Mouse (Mus musculus): ENCODE data around the gene Lix1l. TPM values are rescaled to one million over a fixed set of nuclear protein-coding genes. Genes with fewer than 3 reads are reported as not detected.
A peak's percentile ranks its signal among the peaks of the same experiment; 100 is the strongest.
"Not testable (repeated sequence)": the region's sequence is repeated elsewhere in the genome, so short reads cannot be mapped to it uniquely, and the experiment has no call there.

Lix1l gene
- total RNA-seq, 2 experiments from 2014 or later = 5.5 to 6.3 TPM

DNA sequence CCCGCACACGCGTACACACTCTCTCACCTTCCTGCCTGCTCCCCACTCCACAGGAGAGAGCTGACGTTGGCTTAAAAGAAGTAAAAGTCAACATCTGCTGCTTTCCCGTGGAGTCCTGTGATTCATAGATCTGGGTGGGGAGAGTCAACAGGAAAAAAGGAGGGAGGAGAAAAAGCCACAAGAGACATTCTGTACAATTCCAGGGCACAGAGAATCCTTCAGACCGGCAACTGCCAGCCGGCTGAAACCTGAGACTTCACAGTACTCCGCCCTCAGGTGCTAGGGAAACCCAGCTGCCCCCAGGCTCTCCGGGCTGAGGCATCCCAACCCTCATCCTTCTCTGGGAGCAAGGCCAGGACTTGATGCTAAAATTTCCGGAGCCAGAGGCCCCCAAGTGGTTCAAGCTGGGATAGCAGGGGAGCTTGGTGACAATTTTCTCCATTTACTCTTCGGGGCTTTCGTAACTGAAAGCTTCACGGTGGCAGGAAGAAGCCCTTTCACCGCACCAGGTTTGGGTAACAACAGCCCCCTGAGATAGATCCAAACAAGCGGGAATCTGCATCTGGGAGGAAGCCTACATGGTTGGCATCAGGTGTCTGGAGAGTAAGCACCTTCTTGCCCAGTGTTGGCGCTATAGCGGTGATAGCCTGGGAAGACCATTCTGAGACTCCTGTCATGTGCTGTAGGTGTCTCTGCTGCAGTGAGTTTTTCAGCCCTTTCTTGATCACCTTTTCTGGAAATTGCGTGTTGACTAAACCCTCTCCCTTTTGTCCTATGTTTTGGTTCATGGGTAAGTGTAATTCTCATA lies 62.7 kb downstream of the Lix1l start:
- peak; percentile 80 to 85 for DNase-seq
- intact Hi-C loops (cut with DNase I) = no loop called here

DNA sequence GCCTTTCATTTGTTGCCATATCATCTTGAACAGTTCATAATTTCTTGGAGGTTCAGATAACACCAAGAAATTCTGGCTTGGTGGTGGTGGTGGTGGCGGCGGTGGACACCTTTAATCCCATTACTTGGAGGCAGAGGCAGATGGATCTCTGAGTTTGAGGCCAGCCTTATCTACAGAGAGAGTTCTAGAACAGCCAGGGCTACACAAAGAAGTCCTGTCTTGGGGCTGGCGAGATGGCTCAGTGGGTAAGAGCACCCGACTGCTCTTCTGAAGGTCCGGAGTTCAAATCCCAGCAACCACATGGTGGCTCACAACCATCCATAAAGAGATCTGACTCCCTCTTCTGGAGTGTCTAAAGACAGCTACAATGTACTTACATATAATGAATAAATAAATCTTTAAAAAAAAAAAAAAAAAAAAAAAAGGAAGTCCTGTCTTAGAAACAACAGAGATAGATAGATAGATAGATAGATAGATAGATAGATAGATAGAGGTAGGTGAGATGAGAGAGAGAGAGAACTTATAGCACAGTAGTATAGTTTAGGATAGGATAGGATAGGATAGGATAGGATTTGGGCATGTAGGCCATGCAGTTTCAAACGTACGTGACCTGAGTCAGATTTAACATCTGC lies 64.9 kb downstream of the Lix1l start:
- DNase-seq; intact Hi-C loops (cut with DNase I): not testable (repeated sequence)

DNA sequence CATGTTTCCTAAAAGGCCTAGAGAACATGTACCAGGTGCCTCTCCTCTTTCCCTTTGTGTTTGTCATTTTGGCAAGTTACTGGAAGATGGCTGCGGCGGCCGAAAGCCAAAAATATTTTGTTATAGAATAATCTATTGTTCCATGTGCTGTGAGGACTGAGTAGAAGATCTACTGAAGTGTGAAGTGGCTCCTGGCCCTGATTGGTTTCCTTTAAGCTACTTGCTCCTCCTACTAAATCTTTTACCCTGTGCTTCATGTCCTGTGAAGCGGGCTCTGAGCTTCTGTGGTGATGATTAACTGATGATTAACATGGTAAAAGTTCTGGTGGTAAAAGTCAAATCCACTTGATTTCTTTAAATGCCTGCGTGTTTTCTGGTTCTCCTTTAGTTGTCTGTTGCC lies 66.0 kb downstream of the Lix1l start:
- intact Hi-C loops (cut with DNase I) = no loop called here
- DNase-seq = no peak

DNA sequence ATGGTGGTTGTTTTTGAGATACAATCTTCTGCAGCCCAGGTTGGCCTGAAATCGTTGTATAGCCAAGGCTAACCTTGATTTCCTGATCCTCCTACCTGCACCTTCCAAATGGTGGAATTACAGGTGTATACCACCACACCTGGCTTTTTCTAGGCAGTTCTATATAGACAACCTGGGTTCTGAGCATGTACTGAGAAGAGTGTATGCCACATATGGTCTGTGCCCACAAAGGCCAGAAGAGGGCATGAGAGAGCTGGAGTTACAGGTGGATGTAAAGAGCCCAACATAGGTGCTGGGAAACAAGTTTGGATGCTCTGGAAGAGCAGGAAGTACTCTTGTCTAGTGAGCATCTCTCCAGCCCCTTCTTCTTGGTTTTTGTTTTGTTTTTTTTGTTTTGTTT lies 66.4 kb downstream of the Lix1l start:
- intact Hi-C loops (cut with DNase I) = no loop called here

DNA sequence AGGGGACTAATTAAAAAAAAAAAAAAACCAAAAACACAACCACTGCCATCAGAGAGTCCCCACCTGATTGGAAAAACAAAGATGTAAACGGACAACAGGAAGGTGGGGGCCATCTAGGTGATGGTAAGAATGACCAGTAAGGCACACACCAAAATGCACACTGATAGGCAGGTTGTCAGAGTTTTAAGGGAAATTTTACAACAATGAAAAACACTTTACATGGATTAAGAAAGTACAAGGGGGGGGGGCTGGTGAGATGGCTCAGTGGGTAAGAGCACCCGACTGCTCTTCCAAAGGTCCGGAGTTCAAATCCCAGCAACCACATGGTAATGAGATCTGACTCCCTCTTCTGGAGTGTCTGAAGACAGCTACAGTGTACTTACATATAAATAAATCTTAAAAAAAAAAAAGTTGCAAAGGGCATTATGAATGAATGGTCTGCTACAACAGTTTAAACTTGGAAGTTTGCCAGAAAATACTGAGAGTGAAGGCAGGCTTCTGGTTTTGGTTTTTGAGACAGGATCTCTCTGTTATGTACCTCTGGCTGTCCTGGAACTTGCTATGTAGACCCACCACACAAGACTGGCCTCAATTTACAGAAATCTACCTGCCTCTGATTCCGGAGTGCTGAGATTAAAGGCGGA lies 67.6 kb downstream of the Lix1l start:
- DNase-seq = no peak
- intact Hi-C loops (cut with DNase I) = no loop called here

More for the DNA sequence above, 66.4 kb downstream of the Lix1l start:
- no peak for DNase-seq

DNA sequence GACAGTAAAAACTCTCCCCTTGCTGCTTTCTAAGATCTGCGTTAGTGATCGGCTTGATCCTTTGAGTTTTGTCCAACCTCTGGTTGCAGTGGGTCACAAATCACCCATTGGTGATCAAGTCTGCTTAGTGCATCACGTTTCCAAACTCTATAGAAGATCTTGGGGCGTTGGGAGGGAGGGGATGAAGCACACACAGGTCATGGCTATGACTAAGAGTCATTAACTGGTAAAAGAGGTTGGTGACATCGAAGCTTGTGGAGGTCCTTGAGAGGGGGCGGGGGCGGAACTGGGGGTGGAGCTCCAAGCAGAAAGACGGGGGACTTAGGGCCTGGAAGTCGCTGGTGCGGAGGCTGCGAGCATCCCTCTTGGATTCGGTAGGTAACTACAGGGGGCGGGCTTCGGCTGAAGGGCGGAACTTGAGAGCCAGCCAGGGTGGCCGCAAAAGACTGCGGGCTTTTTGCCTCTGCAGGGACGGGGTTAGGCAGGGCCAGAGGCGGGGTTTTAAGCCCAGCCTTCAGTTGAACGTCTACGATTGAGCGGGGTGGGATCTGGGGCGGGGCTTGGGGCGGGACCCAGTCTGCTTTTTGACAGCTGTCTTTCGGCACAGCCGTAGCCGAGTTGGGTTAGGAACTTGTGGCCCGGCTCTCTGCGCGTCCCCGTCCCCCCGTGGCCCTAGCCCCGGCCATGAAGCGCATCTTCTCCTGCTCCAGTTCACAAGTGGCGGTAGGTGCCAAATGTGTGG lies 68.9 kb downstream of the Lix1l start, which contains the start of gene Ankrd35:
TSS of gene Ankrd35 (plus strand) at position 405 of the 742 bp plus-strand sequence.
- DNase-seq = peak; percentile 68 to 73
- intact Hi-C loops (cut with DNase I) = no loop called here

DNA sequence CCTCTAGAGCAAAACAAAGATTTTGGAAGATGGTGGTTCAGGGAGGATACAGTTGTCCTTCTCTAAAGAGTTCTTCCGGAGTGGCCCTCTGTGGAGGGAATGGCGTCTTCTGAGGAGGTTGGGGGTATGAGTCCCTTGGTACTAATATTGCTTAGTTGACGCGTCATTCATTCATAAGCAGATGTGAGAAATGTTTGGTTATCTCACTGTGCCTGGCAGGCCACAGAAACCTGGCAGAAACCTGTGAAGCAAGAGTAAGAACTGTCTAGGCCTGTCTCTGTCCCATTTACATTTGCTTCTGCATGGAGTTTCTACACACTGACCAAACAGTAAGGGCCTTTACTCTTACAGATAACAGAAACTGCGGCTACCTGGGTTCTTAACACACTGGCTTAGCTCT lies 70.6 kb downstream of the Lix1l start:
- intact Hi-C loops (cut with DNase I) = no loop called here
- DNase-seq = no peak

DNA sequence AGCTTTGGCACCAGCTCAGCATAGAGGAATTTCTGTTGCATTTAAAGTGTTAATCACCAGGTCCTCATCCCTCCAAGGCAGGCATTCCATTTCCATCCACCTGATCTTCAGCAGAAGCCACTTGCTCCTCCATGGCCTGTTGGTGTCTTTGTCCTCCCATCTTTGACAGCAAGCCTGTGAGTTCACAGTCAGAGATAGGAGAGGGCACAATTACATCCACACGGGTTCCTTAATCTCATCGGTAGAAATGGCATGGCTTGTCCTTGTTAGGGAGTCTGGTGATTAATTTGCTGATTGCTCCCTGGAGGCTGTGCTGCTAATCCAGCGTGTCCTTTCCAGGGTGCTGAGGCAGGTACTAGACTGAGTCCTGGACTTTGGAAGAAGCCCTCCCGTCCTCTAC lies 72.6 kb downstream of the Lix1l start:
- intact Hi-C loops (cut with DNase I) = no loop called here
- DNase-seq = no peak

DNA sequence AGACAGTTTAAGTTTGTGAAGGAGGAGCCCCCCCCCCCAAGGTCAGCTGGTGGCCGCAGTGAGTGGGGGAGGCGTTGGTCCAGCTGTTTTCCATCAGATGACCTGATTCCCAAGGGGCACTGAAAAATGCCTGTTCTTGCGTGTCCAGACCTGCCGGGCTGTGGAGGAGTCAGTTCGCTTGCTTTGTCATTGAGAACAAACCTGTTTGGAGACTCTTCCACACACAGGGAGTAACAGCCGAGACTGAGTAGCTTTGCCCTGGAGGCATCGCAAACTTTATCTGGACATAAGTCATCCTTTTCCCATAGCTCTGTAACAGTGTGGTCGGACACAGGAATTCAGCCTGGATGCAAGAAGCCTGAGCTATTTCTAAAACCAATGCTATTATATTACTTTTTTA lies 73.5 kb downstream of the Lix1l start:
- intact Hi-C loops (cut with DNase I) = no loop called here
- DNase-seq = no peak

DNA sequence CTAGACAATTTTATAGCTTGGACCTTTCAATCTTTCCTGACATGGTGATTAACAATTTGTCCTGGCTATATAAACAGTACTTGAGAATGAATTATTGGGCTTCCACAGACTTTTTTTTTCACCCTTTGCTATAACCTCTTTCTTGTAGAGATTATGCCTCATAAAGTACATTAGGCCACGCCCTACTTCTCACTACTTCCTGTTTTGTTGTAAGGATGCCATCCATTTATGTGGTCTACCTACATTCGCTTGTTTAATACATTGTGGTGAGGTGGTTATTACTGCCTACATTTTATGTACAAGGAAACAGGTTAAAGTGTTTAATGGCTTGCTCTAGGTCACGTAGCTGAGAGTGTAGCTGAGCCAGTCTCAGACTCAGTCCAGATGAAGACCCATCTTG lies 74.2 kb downstream of the Lix1l start:
- no peak for DNase-seq
- intact Hi-C loops (cut with DNase I) = no loop called here

DNA sequence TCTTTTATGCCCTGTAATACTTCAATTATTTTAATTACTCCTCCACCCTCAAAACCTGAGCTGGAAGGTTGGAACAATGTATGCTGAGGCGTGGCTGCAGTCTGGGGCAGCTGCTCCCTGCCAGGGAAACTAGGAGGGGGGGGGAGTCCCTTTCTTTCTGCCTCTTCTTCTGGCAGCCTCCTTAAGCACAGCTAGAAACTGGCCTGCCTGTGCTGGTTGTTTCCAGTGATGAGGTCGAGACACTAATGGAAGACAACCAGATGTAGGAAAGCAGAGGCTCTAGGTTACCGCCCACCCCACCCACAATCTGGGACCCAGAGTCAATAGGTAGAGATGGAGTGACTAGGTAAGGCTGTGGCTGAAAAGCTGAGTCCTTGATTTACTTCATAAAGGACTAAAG lies 74.7 kb downstream of the Lix1l start:
- DNase-seq = no peak
- intact Hi-C loops (cut with DNase I) = no loop called here

Other genes with a start within 250 kb of the Lix1l start
- gene BC107364, start 148.8 kb upstream of the Lix1l start, total RNA-seq (2021) = not detected
- gene Hfe2, start 76.0 kb upstream of the Lix1l start, total RNA-seq (2021) = 100 to 1,000 TPM; 612 to 621 TPM
- gene Txnip, start 43.2 kb upstream of the Lix1l start, total RNA-seq (2021) = 100 to 1,000 TPM; 572 to 620 TPM
- gene Gm16253, start 24.2 kb upstream of the Lix1l start, total RNA-seq (2021) = 1 to 10 TPM; 1.4 to 2.4 TPM
- gene Polr3gl, start 7.0 kb upstream of the Lix1l start, total RNA-seq (2021) = 10 to 100 TPM; 36.7 to 41.4 TPM
- gene Ankrd34a, start 4.5 kb upstream of the Lix1l start, total RNA-seq (2021) = under 1 TPM; 0.59 to 0.92 TPM
- 10 to 100 TPM; 19.9 to 29.7 TPM for gene Rbm8a, start 28.8 kb downstream of the Lix1l start, total RNA-seq (2021)
- 10 to 100 TPM; 20.0 to 25.5 TPM for gene Pex11b, start 34.2 kb downstream of the Lix1l start, total RNA-seq (2021)
- gene Gm42957, start 34.3 kb downstream of the Lix1l start, total RNA-seq (2021) = under 1 TPM in 1 of 2 experiments, not detected in 1; 0.20 TPM
- 1 to 10 TPM in 1 of 2 experiments, under 1 TPM in 1; 0.84 to 1.2 TPM for gene Itga10, start 44.4 kb downstream of the Lix1l start, total RNA-seq (2021)
- under 1 TPM; 0.35 to 0.92 TPM for gene Ankrd35, start 69.0 kb downstream of the Lix1l start, total RNA-seq (2021)
- 1 to 10 TPM; 6.5 to 7.3 TPM for gene Pias3, start 95.2 kb downstream of the Lix1l start, total RNA-seq (2021)
- 1 to 10 TPM in 1 of 2 experiments, under 1 TPM in 1; 0.42 to 1.1 TPM for gene Nudt17, start 107.4 kb downstream of the Lix1l start, total RNA-seq (2021)
- 10 to 100 TPM; 18.1 to 19.9 TPM for gene Polr3c, start 126.5 kb downstream of the Lix1l start, total RNA-seq (2021)
- 10 to 100 TPM; 76.2 to 86.5 TPM for gene Rnf115, start 126.5 kb downstream of the Lix1l start, total RNA-seq (2021)
- gene Pdzk1, start 228.1 kb downstream of the Lix1l start, total RNA-seq (2021) = not detected
- not detected for gene Cd160, start 228.2 kb downstream of the Lix1l start, total RNA-seq (2021)

Measured in gastrocnemius, postnatal 36 days (tissue).